Mouse (Mus musculus) urinary bladder, postnatal 14 days (tissue): ENCODE results near the gene Med18.
A peak's percentile ranks its signal among the peaks of the same experiment; 100 is the strongest.
"Not testable (repeated sequence)": the region's sequence is repeated elsewhere in the genome, so short reads cannot be mapped to it uniquely, and the experiment has no call there.

Source experiments
- DNase-seq: peaks from one replicate; pipeline ENCODE4 v3.0.0; 2021; ENCODE audit warnings: low spot score

Med18 gene

DNA sequence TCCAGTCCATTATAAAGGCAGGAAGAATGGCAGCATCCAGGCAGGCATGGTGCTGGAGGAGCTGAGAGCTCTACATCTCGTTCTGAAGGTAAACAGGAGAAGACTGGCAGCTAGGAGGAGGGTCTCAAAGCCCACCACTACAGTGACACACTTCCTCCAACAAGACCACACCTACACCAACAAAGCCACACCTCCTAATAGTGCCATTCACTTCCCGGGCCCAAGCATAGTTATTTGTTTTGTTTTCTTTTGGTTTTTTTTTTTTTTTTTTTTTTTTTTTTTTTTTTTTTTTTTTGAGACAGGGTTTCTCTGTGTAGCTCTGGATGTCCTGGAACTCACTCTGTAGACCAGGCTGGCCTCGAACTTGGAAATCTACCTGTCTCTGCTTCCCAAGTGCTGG, 18.4 kb upstream of the Med18 start:
- not testable (repeated sequence) for DNase-seq

DNA sequence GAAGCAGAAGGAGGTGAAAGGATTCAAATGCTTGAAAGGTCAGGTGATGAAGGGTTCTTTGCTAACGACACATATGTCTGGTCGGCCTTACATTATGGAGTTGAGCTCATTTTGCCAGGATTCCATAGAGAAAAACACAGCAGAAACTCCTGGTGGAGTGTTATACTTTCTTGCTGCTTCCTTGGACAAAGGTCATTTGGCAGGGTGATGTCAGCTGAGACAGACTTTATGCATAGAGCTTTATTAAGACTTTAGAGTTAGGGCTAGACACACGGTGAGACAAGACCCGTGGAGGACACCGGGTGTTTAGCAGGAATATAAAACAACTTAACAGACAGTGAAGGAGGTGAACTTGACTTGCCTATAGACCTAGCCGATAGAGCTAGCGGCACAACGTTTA, 14.1 kb upstream of the Med18 start:
- DNase-seq: no peak

DNA sequence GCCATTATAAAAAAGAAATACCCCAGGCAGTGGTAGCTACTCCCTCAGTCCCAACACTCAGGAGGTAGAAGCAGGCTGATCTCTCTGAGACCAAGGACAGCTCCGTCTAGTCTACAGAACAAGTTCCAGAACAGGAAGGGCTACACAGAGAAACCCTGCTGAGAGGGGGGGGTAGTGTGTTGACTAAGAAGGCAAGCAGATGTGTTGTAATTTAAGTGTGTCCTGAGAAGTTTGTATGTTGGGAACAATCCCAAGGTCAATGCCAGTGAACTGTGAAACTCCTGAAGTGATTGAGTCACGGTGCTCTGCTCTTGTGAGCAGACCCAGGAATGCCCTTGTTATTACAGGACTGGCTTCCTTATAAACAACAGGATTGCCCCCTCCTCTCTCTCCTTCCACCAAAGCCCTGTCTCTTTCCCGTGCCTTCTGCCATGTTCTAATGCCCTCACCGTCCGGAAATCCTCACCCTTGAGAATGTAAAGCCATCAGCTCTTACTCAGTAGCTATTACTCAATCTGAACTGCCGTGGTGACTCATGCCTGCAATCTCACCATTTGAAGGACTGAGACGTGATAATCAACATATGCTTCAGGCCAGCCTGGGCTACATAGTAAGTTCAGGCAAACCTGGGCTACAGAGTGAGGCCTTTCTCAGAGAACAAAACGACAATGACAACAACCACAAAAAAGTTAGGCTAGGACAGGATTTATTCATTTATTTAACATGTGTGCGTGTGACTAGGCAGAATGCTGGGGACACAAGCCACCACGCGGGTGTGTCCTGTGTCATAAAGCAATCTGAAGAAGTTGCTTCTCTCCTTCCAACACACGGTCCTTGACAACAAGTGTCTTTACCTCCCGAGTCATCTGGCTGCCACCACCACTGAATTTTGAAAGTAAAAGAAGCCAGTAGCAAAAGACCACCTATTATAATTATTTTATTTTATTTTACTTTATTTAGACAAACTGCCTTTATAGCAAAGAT, 12.5 kb upstream of the Med18 start:
- DNase-seq: peak; percentile 19

DNA sequence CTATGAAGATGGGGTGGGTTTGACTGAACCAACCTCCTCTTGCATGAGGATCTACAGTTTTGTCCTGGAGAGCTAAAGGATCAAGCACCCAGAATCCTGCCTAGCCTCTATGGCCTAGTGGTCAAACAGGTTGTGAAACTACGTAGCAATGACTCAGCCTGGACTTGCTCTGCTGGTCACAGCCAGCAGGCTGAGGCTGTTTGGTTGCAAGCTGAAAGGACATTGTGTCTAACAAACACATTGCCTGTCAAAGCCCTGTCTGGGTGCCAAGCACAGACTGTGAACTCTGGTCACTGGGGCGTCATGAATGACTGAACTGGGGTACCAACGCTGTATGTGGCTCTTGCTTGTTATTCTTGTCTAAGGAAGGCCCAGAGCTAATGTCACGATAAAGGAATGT, 10.9 kb upstream of the Med18 start:
- DNase-seq: peak; percentile 76

DNA sequence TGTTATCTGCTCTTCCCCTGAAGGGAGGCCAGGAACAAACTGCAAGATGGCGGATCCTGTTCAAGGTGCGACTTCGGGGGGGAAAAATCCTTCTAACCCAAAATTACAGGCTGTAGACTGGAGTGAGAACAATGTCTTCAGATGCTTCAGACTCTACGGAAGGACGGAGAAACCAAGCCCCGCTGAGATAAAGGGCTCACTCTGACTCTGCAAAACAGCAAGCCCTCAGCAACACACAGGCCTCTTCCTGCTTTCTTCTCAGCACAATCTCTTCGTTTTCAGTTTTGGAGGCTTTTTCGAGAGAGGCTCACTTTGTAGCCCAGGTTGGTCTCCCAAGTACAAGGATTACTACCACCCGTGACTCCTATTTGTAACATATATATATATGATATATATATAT, 9.7 kb upstream of the Med18 start:
- DNase-seq: no peak

DNA sequence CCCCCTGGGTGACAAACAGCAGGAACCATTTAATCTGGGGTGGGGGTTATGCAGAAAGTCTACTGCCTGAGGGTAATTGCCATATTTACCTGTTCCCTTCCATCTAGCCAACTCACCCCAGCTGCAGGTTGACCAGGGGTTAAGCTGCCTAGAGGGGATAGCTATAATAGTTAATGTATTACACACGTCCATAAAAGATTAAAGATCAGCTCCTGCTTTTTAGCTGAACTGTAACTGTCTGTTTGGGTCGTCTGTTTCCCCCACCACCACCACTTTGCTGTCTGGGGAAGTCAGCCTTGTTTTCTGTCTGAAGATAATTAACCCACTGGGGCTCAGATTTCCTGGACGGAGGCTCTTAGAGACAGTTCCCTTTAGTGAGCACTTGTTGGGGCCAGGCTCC, 6.2 kb upstream of the Med18 start:
- DNase-seq: no peak

DNA sequence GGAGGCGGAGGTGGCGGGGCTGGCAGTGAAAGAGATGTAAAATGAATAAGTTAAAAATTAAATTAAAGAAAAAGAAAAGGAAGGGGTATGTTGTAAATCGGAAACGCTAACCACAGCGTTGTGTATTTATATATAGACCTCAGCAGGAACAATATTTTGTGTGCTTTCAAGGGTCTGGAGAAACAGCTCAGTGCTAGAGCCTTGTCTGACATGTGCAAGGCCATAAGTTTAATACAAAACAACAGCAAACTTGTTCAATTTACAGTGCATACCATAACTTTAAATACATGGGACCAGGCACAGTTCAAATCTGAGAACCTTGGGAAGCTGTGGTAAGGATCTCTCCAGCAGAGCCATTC, 513 bp upstream of the Med18 start:
- DNase-seq: no peak

DNA sequence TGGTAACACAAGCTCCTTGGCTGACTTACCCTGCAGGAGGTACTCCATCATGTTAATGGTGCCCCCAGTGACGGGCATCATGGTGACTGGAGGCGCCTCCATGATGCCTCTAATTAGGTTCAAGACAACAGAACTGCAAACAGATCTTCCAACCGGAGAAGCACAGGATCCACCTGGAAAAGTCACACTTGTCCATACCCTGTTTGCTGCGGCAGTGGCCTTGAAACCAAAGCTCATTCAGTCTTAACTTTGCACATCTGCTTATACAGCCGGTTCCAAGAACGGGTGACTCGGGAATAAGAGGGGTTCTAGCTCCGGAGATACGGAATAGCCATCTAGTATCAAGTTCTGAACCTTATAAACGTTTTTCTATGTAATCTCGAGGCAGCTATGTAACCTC, 885 bp downstream of the Med18 start:
- no peak for DNase-seq

DNA sequence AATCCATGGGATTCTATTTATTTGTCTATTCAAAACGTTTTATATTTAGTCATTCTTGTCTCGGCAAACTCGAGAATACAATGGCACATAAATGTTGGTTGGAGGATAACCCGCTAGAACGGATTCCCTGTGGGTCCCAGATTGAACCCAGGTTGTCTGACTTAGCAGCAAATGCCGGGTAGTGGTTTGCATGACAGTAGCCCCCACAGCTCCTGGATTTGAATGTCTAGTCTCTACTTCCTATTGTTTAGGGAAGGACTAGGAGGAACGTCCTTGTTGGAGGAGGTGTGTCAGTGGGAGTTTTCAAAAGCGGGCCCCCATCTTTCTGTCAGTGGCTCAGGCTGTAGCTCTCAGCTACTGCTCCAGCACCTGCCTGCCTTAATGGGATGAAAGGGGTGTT, 3.5 kb downstream of the Med18 start:
- DNase-seq: no peak

DNA sequence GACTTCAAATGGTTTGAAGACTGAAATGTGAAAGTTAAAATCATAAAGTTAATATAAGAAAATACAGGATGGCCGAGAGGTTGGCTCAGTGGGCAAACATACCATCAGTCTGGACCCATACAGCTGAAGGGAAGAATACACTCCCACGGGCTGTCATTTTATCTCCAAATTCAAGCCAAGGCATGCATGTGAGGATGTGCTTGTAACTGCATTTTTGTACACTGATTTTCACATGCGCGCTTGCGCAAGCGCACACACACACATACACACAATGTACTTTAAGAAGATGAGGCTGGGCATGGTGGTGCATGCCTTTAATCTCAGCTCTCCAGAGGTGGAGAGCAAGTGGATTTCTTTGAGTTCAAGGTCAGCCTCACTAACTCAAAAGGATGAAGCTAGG, 8.2 kb downstream of the Med18 start:
- DNase-seq: no peak

DNA sequence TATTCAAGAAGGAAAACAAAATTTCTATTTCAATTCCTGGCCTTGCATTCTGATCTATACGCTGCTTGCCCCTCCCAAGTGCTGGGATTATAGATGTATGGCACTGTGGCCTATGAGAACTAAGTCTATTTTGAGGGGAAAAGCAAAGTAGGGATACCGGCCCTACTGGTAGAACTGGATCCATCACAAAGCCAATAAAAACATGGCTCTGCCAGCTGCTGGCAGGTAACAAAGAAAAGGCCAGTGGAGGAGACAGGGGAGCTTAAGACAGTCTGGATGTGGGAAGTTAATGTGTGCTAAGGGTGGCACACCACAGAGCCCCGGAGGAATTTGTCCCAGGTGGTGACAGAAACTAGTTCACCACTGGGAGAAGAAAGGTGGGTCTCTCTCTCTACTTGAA, 8.6 kb downstream of the Med18 start:
- peak; percentile 68 for DNase-seq

DNA sequence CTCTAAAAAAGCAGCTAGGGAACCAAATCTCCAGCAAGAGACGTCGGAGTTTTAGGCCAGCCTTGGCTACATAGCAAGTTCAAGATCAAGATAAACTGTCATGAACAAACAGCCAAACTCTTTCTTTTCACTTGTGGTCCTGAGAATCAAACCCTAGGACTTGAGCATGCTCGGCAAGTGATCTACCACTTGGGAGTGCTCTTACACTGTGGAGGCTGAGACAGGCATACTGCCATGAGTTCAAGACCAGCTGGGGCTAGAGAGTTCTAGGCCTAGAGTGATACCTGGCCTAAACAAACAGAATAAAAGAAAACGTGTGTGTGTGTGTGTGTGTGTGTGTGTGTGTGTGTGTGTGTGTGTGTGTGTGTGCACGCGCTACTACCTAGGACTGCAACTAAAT, 9.5 kb downstream of the Med18 start:
- no peak for DNase-seq

DNA sequence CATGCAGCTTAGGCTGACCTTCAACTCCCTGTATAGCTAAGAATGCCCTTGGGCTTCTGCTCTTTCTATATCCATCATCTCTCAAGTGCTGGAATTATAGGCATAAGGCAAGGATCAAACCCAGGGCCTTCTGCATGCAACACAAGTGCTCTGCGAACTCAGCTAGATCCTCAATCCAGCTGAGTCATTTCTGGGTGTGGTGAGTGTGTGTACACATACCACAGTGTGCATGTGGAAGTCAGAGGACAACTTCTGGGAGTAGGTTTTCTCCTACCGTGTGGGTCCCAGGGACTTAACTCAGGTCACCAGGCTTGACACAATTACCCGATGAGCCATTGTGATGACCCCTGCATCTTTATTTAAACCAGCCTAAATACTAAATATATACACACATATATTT, 13.9 kb downstream of the Med18 start:
- no peak for DNase-seq

DNA sequence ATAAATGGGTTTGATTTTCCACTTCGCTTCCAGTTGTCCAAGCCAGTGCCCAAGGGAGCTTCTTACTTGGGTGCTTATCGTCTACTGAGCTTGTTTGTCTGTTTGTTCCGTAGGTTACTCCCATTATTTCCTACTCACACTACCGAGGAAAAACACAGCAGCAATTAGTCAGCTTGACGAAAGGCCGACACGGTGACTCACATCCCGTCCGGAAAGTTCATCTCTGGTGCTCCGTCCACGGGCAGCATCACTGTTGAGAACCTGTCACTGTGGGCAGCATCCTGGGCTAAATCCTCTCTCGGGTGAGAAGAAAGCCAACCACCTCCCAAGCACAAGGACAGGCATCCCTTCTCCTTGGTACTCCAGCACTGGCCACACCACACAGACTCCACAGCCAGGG, 17.6 kb downstream of the Med18 start:
- no peak for DNase-seq

DNA sequence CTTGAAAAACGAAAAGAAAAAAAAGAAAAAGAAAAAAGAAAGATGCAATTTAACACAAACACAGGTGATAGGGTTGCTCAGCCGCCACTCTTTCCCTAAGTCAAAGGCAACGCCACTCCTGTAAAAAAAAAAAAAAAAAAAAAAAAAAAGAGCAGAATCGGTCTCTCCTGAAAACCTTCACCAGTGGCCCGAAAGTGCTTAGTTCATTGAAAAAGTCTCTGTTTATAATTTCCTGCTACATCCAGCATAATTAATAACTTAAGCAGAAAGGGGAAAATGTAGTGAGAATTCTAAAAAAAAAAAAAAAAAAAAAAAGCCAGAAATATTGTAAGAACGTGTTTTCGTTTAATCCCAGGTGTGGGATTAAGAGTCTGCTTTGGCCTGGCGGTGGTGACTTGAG, 19.2 kb downstream of the Med18 start:
- no peak for DNase-seq

DNA sequence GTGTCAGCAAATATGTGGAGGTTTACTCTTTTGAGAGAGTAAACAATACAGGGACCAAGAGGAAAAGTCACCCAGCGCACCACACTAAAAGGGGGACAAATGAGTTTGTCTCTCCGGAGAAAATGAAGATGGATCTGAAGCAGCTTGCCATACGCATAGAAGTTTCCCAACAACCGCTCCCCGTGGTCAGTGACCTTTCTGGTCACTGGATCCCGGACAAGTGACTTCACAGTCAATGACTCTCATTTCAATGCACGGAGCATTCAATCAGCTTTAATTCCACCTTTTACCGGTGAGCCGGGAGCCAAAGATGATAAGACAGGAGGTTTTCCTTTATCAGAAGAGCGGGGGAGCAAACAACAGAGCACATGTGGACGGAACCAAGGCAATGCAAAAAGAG, 25.9 kb downstream of the Med18 start:
- no peak for DNase-seq

DNA sequence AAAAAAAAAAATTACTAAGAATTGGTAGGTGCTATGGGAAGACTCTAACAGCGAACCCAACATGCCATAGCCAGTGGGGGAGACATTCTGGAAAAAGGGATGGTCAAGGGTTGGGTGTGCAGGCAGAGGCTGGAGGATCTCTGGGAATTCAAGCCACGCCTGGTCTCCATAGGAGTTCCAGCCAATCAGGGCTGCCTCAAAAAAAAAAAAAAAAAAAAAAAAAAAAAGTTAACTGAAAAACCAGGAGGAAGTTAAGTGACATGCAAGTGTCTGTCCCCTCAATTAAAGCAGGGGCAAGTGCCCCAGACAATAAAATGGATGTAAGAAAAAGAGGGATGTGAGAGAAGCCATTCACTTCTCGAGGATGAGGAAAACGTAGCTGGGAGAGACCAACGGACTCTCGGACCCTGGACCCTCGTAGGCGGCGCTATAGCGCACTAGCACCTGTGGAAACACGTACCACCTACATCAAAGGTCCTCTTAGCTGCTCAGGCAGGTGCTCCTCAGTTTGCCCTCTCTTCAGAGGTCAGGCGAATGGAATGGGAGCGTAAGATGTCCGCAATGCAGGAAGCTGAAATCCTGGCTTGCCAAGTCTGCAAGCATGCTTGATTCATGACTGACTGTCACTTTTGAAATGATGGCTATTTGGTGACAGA, 30.9 kb downstream of the Med18 start:
- DNase-seq: no peak

DNA sequence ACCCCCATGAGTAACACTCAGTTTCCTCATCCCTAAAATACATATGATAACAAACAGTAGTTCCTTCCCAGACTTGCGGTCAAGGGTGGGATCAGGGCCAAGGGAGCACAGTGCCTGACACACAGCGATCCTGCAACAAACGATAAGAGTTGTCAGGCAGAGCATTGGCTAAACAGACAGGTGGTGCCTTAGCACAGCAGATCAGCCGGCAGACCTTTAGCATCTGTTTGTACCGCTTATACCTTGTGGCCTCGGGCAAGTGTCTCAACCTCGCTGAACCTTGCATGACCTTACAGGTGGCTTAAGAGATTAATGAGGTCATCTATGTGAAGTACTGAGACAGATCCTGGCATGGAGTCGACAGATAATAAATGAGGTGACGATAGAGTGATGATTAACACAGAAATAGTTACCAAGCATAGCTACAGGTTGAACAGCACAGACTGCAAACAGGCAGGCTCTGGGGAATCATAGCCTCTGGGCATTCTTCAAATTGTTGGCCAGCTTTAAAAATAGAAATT, 35.6 kb downstream of the Med18 start:
- peak; percentile 44 for DNase-seq

DNA sequence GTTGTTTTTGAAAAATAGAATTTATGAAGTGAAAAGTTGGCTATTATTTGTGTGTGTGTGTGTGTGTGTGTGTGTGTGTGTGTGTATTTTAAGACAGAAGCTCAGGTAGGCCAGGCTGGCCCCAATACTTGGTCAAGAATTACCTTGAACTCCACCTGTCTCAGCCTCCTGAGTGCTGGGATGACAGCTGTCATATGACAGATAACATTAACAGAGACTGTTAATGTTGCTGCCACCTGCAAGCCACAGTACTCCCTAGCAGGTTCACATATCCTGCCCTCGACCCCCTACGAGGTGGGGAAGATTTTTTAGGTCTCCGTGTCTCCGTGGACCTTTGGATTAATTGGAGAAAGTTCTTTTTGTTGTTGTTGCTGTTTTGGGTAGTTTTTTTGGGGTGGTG, 36.2 kb downstream of the Med18 start:
- DNase-seq: no peak

DNA sequence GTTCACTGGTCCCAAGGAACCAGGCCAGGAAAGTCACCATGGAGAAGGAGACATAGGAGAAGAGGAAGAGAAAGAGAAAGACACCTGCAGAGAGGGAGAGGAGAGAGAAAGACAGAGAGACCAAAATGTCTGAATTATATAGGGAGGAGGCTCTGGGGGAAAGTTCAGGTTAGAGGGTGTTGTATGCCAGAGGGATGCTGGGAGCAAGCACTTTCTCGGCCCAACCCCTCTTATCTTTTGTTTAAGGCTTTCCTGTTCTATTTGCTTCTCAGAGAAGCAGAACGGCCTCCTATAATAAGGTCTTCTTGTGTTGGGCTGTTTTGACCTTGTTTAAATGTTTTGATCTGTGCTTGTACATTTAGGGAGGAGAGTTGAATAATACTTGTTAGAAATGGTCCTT, 37.7 kb downstream of the Med18 start:
- no peak for DNase-seq

DNA sequence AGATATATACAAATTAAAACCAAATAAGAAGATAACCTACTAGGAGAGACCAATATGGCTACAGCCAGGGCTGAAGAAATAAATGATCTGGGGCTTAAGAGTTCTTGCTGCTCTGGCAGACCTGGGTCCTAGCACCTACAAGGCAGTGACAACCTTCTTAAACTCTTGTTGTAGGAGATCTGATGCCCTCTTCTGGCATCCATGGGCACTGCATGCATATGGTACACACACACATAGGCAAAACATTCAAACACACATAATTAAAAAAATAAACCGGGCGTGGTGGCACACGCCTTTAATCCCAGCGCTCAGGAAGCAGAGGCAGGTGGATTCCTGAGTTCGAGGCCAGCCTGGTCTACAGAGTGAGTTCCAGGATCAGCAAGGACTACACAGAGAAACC, 39.0 kb downstream of the Med18 start:
- no peak for DNase-seq

DNA sequence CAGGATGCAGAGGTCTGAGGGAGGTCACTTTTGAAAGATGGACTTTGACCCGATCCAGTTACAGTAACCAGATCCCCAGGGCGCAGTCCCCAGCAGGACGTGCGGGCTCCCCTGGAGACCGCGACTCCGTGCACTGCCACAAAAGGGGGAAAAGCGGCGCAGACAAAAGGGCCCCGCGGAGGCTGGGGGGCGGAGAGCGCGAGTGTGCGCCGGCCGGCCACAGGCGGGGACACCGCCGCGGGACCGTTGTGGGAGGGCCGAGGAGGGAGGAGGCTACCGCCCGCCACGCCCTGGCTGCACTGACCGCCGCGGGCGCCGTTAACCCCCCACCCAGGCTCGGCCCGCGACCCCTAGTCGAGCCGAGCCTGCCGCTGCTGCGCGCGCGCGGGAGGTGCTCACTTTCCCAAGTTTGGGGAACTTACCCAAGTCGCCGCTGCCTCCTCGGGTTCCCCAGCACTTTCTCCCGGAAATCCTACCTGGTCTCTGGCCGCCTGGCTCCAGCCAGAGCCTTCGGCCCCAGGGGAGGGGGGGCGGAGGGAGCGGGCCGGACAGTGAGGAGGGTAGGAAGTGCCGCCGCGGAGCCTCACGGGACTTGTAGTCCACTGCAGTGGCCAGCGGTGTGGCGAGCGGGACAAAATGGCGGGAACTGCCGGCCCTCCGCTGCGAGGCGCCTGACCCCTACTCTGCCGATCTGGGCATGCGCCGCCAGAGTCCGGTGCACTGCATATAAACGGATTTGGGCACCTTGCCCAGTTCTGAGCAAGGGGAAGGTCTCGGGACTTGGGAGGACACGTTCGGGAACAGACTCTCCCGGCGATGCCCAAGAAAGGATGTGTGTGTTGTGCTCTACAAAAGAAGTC, 41.6 kb downstream of the Med18 start, which contains the start of gene Phactr4:
Gene Phactr4, minus strand, starts transcription at position 567 of the 860 bp plus-strand sequence.
- peak; percentile 98 for DNase-seq
